Mouse (Mus musculus) left cerebral cortex, adult 9 months (tissue): ENCODE measurements at regions not wholly inside any gene's neighbourhood (a gene's known extent, or its start where the extent isn't known, plus 50 kb on each side); places are given as distances from the start of the nearest gene placed in this dataset.

Source experiments
- DNase-seq, 2 experiments: peaks; one replicate each; pipeline ENCODE4 v3.0.0; 2022; ENCODE audit warnings: low spot score in 2 of 2

GRCm38 (mm10) chr2:48223084-48223799 is 590.7 kb upstream of the Acvr2a start:
- no peak for DNase-seq

GRCm38 (mm10) chr2:48250174-48250573 is 563.7 kb upstream of the Acvr2a start:
- no peak for DNase-seq

- DNase-seq, result no peak
Observed at GRCm38 (mm10) chr2:48260299-48260698, 553.6 kb upstream of the Acvr2a start.
